Mouse (Mus musculus) G1E-ER4 (cell line): ENCODE results near the gene Snx18. TPM values are rescaled to one million over a fixed set of nuclear protein-coding genes. Genes with fewer than 3 reads are reported as not detected.

Experiments used
- GATA1 ChIP-seq: IDR thresholded peaks from one replicate; pipeline ENCODE4 v1.8.0; 2012; ENCODE audit warnings: low read length, inconsistent platforms
- polyA plus RNA-seq: library from polyadenylated mRNA; stranded (reverse); fragments of >175 nt; gene quantifications from 2 replicates; pipeline ENCODE4 v1.2.3, GENCODE M21; 2012

The Snx18 gene
- polyA plus RNA-seq, 1 experiment = not detected

GRCm38 (mm10) chr13:113622122-113622864 is 3.9 kb upstream of the Snx18 start:
- TF ChIP-seq GATA1 = no peak

- no peak for TF ChIP-seq GATA1
Observed at GRCm38 (mm10) chr13:113619003-113619402, 639 bp upstream of the Snx18 start.

GRCm38 (mm10) chr13:113617338-113617890 is 950 bp downstream of the Snx18 start:
- no peak for TF ChIP-seq GATA1

- no peak for TF ChIP-seq GATA1
Observed at GRCm38 (mm10) chr13:113616751-113617337, 1.5 kb downstream of the Snx18 start.

- no peak for TF ChIP-seq GATA1
Observed at GRCm38 (mm10) chr13:113615971-113616671, 2.2 kb downstream of the Snx18 start.

- no peak for TF ChIP-seq GATA1
Observed at GRCm38 (mm10) chr13:113615546-113615941, 2.8 kb downstream of the Snx18 start.

- TF ChIP-seq GATA1 = no peak
Observed at GRCm38 (mm10) chr13:113614635-113615545, 3.5 kb downstream of the Snx18 start.

GRCm38 (mm10) chr13:113613882-113614281 is 4.5 kb downstream of the Snx18 start:
- no peak for TF ChIP-seq GATA1

- no peak for TF ChIP-seq GATA1
Observed at GRCm38 (mm10) chr13:113613341-113613740, 5.0 kb downstream of the Snx18 start.

- TF ChIP-seq GATA1 = no peak
Observed at GRCm38 (mm10) chr13:113612141-113612950, 6.0 kb downstream of the Snx18 start.

GRCm38 (mm10) chr13:113610732-113611500 is 7.4 kb downstream of the Snx18 start:
- TF ChIP-seq GATA1 = no peak

- no peak for TF ChIP-seq GATA1
Observed at GRCm38 (mm10) chr13:113609429-113609828, 8.9 kb downstream of the Snx18 start.

GRCm38 (mm10) chr13:113607821-113608220 is 10.5 kb downstream of the Snx18 start:
- TF ChIP-seq GATA1 = no peak

GRCm38 (mm10) chr13:113607371-113607770 is 11.0 kb downstream of the Snx18 start:
- no peak for TF ChIP-seq GATA1
